Mouse (Mus musculus): ENCODE data around the gene Cacnb1.

Cacnb1 gene

DNA sequence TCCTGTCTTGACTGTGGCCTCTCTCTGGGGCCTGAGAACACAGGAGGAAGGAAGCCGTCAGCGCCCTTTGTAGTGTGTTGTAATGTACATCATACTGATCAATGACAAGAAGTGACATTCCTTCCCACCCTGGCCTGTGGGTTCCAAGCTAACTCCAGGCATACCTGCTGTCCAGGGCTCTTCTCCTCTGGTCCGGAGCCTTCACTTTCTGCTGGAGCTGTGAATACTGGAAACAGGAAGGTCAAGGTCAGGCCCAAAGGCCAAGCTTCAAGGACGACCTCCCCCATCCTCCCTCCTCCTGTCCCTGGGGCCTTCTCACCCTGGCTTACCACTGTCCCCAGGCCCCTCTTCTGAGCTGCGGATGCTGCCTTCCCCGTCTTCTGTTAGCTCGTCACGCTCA lies 18.1 kb upstream of the Cacnb1 start:
- no peak for DNase-seq (ENCODE audit: low spot score)

DNA sequence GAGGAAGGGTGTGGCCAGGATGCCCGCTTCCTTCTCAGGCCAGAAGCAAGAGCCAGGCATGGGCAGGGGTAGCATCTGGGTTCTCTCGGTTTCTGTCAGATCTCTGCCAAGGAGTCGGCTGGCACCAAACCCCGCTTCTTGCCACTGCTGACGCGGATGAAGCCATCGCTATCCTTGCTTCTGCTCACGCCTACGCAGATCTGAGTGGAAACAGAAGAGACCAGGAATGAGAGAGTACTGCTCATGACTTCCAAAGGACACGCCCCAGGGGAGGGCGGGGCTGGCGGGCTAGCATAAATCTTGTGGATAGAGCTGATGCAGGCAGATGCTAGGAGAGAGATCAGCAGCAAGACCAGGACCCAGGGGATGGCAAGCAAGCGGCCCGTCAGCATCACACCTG lies 15.0 kb upstream of the Cacnb1 start:
- DNase-seq (ENCODE audit: low spot score): no peak

DNA sequence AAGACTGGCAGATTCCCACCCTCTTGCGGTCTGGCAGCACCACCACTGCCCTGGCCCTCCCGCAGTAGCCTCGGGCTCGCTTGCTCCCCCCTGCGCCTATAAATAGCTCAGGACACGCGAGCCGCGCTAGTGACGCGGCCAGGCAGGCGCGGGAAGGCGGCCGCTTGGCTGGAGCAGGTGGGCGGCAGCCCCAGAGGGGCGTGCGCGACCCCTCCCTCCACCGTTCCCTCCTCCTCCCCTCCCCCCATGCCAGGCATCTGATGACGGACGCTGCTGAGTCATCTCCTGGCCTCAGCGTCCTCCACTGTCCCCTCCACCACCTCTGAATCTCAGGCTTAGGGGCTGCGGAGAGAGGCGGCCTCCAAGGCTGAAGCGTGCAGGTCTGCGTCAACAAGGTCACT lies 13.1 kb upstream of the Cacnb1 start:
- DNase-seq (ENCODE audit: low spot score): peak; percentile 66

DNA sequence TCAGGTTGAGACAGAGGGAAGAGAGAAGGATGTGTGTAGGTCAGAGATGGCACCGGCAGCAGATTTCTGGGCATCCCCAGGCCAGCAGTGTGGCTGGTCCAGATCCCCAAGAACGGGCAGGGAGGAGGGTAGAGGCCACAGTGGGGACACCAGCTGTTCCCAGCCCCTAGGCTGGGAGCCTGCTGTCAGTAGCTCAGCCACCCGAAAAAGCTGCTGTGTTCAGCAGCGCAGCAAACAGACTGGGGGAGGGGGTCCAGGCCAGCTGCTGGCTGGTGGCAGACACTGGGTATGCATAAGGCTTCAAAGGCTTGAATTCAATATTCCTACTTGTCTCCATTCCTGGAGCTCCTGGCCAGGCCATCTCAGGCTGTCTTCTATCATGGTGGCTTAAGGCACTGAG lies 12.0 kb upstream of the Cacnb1 start:
- no peak for DNase-seq (ENCODE audit: low spot score)

DNA sequence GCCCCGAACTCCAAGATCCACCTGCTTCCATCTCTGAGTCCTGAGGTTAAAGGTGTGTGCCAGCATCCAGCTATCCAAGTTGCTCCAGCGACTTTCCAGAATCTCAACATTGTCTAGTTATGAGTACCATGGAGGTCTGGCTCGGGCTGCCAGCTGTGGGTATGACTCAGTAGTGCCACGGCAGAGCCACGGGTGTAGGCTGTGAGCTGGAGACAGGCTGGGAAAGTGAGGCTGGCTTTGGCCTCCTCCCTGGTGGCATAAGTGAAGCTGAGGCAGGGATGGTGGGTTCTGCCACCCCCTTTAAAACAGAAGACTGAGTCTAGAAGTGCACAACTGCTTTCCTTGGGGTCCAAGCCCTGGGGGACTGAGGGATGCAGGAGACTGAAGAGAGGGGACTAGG lies 11.2 kb upstream of the Cacnb1 start:
- DNase-seq (ENCODE audit: low spot score): no peak

DNA sequence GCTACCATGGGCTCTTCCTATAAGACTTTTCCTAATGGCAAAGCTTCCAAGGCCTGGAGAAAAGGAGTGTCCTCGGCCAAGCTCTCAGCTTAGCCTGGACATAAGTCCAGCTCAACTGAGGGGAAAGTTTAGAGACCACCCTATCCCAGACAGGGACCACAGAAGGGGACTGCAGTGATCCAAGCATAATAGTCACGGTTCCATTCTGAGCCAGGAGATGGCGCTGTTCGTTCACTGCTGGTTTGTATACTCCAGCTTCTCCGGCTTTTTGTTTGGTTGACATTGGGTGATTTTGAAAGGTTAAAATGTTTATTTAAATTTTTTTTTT lies 8.6 kb upstream of the Cacnb1 start:
- DNase-seq (ENCODE audit: low spot score): peak; percentile 90

DNA sequence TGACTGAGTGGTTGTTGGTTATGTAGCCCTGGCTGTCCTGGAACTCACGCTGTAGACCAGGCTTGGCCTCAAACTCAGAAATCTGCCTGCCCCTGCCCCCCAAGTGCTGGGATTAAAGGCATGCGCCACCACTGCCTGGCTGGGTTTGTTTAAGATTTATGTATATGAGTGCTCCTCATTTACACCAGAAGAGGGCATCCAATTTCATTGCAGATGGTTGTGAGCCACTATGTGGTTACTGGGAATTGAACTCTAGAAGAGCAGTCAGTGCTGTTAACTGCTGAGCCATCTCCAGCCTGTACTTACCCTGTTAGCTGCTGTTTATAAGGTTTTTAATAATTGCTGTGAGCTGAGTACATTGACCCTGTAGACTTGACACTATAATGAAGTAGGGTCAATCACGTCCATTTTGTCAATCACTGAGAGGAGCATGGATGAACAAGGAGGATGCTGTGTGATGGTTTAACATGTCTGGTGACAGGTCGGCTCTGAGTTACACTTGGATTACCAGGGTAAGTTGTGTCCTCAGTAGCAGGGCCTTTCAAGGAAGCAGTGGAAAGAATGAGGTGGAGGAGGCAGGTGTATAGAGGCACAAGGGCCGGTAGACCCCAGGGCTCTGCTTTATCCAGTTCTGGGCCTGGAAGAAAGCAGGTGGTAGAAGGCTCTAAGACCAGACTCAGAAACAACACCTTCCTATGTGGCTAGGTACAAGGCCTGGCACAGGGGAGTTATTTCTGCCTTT lies 8.0 kb upstream of the Cacnb1 start:
- no peak for DNase-seq (ENCODE audit: low spot score)

DNA sequence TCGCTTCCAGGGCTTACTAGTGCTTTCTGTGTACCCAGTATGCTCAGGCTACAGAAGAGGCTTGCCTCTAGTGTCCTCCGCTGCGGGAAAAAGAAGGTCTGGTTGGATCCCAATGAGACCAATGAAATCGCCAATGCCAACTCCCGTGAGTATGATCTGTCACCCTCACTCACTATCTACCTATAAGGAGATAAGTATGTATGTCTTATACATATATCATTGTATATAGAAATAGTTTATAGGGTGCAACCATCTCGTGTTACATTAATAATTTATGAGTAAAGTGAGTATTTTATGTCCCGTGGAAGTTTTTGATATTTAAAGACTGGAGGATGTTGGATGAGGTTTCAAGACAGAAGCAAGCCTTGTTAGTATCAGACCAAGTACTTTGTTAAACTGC lies 5.0 kb upstream of the Cacnb1 start:
- no peak for DNase-seq (ENCODE audit: low spot score)

DNA sequence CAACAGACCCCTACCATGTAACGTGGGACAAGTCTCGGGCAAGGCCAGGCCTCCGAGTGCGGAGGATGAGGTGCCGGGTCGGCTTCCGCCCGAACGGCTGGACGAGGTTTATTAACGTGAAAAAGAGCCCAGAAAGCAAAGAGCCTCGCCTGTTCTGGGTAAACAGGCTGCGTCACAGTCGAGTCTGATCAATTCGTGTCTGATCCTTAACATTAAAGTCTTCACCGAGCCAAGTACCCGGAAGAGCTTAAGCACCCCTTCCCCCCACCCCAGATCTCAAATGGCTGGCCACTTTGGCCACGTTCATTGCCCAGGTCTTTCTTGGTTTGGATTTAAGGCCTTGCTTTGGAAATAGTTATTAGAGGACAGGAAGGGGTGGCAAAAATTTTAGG lies 4.5 kb upstream of the Cacnb1 start:
- DNase-seq (ENCODE audit: low spot score): no peak

DNA sequence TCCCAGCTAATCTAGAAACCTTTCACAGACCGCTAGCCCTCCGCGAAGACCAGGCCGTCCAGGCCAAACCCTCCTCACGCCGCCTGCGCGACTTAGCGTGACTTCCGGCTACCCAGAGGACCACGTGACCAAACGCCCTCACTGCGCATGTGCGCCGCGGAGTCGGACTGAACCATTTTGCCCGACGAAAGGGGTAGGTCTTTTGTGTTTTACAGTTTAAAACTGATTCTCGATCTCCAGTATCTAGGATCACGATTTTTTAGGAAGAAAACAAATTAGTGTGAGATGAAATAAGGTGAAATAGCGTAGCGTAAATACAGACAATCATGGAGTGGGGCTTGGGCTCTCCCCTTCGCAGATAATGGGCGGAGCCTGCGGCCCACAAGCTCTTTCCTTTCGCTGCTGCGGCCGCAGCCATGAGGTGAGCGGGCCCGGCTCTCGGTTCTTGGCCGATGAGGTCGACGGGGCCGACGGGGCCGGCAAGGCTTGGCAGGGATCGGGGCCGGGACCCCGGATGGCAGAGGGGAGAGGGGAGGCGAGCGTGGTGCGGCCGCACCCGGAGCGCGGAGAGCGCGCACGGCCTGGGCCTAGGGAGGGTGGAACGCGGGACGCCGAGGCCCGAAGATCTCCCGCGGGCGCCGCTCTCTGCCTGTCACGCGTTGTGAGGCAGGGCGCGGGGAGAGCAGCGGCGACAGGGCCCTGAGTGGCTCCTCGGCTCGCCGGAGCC lies 3.9 kb upstream of the Cacnb1 start, which contains the start of gene Rpl19:
TSS of gene Rpl19 (plus strand) at position 141 of the 727 bp plus-strand sequence.
- peak; percentile 95 for DNase-seq (ENCODE audit: low spot score)

DNA sequence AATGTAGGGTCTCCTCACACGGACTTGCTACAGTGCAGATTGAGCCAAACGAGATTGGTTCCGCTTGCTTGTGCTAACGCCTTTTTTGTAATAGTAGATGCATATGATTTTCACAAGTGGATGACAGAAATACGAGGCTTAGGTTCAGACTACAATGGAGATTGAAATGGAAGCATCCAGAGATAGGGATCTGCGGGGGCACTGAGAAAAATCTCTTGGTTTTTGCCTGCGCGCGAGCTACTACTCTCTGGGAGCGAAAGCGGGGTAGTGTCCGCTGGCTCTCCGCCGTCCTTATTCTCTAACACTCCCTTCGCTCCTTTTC lies 3.4 kb upstream of the Cacnb1 start:
- no peak for DNase-seq (ENCODE audit: low spot score)

DNA sequence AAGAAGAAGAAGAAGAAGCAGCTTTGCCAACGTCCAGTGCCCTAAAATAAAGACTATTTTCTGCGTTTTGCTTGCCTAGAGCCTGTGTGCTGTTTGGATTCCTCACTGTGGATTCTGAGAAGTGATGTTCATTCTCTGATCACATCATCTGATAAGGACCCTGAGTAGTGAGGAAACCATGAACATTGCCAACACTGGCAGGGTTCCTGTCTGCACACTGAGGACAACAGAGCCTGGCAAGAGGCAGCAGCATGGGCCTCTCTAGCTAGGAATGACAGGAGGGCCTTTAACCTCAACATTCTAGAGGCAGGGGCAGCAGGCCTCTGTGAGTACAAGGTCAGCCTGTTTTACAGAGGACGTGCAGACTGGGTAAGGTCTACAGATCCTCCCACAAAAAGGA lies 1.7 kb upstream of the Cacnb1 start:
- no peak for DNase-seq (ENCODE audit: low spot score)

DNA sequence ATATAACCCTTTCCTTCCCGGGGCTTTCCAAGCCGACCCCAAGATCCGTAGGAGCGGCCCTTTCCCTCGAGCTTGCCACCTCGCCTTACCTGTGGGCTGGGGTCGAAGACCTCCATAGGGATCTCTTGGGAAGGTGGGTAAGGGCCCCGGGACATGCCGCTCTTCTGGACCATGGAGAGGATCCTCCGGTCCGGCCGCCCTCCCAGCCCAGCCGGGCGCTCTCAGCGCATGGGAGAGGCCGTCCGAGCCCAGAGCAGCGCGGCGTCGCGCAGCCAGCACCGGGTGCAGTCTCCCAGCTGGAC lies 630 bp downstream of the Cacnb1 start:
- DNase-seq (ENCODE audit: low spot score): no peak

DNA sequence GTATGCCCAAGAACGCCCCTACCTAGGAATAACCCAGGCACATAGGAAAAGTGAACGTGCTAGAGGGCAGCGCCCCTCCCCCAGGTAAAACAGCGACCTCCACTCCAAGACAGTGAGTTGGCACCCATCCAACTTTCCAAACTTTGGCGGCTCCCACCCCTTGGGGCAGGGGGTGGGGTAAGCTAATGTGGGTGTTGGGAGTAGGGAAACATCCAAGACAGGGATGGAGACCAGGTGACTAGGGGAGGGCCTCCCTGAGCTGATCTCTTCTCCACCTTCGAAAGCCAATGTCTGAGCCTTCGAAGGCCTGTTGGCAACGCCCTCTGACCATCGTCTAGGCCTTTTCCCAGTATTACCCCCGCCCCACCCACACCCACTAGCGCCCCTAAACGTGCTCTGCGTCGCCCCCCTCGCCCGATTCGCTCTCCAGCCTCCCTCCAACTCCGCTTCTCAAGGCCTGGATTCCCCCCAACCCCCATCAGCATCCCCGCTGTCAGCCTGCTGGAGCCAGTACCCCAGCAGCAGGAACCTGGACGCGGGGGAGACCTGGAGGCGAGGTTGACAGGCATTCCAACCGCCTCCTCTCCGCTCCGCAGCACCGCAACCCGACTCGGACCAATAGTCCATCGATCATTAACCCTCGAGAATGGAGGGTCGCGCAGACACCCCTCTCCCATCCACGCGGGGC lies 1.1 kb downstream of the Cacnb1 start:
- DNase-seq (ENCODE audit: low spot score): peak; percentile 71

DNA sequence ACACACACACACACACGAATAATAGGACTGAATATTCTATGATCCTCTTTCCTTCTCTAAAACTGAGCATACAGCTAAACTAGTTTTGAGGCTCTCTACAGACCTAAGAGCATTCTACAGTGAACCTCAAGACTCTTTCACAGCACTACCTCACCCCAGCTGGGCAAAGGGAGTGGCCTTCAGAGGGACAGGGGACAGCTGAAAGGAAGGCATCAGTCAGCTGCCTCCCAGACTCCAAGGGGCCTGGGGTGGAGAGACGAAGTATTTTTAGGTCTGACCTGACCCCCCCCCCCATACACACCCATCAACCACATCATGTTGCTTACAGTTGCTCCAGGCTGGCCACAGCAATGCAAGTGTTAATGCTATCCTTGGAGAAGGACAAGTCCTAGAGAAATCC lies 1.7 kb downstream of the Cacnb1 start:
- no peak for DNase-seq (ENCODE audit: low spot score)

DNA sequence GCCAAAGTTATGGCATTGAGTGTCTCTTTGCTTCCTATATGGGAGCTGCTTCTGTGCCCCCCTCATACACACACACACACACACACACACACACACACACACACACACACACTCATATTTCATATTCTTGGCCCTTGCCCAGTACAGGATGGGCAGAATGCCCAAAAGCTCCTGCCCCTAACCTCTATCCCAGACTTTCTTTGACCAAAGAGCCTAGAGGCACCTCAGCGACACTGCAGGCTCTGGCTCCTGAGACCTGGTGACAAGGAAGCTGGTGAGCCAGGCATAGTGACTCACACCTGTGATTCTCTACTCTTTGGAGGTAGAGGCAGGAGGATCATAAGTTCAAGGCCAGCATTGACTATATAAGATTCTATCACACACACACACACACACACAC lies 2.1 kb downstream of the Cacnb1 start:
- peak; percentile 60 for DNase-seq (ENCODE audit: low spot score)

DNA sequence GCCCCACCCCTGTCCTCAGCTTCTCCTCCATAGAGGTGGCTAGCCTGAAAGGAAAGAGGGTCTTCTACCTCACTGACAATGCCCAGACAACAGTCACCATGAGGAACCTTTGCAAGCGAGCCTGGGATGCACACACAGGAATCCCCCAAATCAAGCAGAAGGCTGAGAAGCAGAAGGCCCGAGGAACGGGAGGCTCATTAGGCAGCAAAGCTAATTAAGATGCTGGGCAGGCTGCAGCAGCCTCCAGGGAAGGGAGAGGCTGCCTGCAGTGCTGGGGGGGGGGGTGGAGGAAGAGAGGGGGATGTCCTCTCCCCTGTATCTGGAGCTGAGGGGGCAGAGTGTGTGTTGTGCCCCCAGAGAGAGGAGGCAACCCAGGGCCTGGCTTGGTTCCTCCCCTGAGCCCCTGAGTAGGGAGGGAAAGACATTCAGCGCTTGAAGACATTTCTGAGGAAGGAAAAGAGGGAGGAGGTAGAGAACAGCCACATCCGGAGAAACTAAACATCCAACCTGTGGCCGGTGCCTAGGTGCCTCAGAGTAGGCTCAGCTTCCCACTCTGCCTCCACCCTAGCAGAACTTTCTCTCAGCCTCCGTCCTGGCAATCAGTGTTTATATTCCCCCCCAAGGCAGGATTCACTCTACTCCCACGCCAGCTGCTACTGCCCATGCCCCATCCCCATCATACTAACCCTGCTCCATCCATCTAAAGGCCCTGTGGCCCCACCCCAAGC lies 2.8 kb downstream of the Cacnb1 start:
- no peak for DNase-seq (ENCODE audit: low spot score)

DNA sequence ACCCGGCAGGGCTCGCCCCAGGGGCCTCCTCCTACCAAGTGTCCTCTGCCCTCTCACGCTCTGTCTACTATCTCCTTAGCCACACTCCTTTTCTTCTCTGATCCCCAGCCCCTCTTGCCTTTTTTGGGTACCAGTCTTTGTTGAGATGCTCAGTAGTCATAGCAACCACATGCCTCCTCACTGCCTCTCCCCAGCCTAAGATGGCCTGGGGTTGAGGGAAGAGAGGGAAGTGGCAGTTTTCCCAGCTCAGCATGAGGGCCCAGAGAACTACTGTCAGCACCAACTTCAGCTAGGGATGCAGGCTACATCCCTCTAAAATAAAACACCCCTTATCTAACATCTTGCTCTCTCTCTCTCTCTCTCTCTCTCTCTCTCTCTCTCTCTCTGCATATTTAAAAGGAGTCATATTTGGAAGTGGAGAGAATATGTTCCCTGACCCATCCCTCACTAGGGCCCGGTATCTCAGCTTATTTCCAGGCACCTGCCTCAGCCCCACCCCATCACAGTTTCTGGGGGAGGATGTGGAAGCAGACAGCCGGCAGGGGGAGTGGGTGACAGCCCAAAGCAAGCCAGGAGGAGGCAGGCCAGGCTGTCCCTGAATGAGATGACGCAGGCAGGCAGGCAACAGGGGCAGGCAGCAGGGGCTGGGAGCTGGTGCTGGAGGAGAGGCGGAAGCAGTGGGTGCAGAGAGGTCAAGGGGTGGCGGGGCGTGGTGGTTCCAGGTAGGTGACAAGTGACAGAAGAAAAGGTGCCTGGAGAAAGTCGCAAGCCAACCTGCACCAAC lies 3.8 kb downstream of the Cacnb1 start:
- DNase-seq (ENCODE audit: low spot score): peak; percentile 59

DNA sequence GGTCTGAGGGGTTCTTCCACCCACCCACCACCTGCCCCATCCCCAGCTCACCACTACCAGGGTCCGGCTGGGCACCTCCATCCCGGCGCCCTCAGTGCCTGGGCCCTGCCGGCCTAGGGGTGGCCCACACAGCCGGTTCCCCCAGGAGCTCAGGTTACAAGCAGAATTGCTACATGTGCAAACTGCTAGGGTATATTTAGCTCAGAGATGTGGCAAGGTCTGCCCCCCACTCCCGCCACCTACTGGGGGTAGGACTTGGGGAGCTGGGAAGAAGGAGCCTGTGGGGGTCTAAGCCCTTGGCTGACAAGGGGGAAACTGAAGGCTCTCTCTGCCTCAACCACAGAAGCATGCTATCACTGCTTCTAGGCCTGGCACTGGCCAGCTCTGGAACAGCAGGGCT lies 4.6 kb downstream of the Cacnb1 start:
- no peak for DNase-seq (ENCODE audit: low spot score)

DNA sequence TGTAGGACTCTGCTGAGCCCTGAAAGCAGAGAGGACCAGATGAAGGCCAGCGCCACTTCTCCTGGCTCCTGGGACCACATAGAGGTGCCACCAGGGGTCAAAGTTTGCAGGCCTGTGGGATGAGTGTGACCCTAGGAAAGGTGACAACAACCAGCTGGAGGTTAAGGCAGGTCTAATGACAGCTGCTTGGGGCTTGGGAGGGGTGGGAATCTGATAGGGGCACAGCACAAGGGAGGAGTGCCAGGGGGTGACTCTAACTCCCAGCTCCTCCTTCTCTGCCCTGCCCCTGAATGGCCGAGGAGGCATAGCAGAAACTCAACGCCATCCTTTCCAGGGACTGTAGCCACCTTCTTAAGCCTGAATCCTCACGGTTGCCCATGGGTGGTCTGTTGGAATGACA lies 6.0 kb downstream of the Cacnb1 start:
- DNase-seq (ENCODE audit: low spot score): no peak

DNA sequence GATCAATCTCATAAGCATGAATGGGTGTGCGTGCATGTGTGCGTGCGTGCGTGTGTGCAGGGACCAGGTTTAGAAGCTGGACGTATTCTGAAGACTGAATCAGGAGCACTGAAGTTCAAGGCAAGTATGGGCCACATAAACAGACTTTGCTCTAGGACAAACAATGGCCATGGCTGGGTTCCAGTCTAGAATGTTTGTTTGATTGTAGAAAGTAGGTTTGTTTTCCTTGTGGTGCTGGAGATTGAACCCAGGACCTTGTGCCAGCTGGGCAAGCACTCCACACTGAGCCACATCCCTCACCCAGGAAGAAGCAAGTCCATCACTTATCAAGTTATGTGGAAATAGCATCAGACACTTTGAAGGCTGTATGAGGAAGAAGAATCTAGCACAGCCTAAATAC lies 6.7 kb downstream of the Cacnb1 start:
- no peak for DNase-seq (ENCODE audit: low spot score)

DNA sequence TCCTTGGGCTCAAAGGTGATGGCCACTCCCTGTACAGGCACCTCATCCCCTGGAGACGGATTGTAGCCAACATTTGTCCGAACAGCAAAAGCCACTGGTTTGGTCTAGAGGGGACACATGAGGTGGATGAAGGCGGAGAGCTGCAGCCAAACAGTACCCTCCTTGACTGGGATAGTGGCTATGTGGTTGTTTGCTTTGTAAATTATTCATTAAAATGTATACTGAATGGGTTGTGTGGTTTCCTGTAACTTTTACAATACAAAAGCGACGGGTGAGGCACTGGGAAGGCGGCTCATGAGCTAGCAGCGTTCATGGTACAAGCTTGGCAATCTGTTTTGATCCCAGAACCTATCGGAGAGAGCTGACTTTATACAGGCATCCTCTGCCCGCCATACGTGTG lies 10.0 kb downstream of the Cacnb1 start:
- DNase-seq (ENCODE audit: low spot score): no peak

Data from testis, postnatal 10 days (tissue).